Comparison of ENCODE assay signal across 20 mouse cellular contexts in genomic region chr11:48803988-48804387, GRCm38 (mm10).
"Had no signal": no experiment of that assay in that cellular context is flagged by ENCODE, and none has a peak within 500 bp of the region (broad histone marks: within the 10 kb centered on the region; RNA-seq: fewer than 3 reads in every experiment).

No protein-coding gene starts in this region.

- H3K9me3 ChIP-seq: lung, embryonic 15.5 days; neural tube, embryonic 12.5 days; neural tube, embryonic 15.5 days had no signal

- DNase-seq: kidney, adult 18-20 months; kidney, adult 9 months; kidney, postnatal 14 days; kidney, postnatal 4 days; lung, adult 18-20 months; lung, postnatal 10 days; lung, postnatal 4 days; midbrain, embryonic 14.5 days; right cerebral cortex, adult 18-20 months; right cerebral cortex, postnatal 14 days; right cerebral cortex, postnatal 4 days; thymus, adult 2 months; thymus, postnatal 14 days; thymus, postnatal 4 days had no signal

- H3K9ac ChIP-seq: liver, embryonic 14.5 days; lung, embryonic 15.5 days; neural tube, embryonic 12.5 days; neural tube, embryonic 15.5 days had no signal

- H3K4me2 ChIP-seq: lung, embryonic 15.5 days; midbrain, embryonic 11.5 days; neural tube, embryonic 12.5 days; neural tube, embryonic 15.5 days had no signal

- H3K4me3 ChIP-seq: lung, embryonic 15.5 days; neural tube, embryonic 12.5 days; neural tube, embryonic 15.5 days had no signal

- H3K27me3 ChIP-seq: lung, embryonic 15.5 days; neural tube, embryonic 12.5 days; neural tube, embryonic 15.5 days had no signal

- H3K27ac ChIP-seq: liver, embryonic 14.5 days; lung, embryonic 15.5 days; neural tube, embryonic 12.5 days; neural tube, embryonic 15.5 days; stomach, postnatal 0 days had no signal
